Mouse (Mus musculus): Measurements from ENCODE around the gene Tmem247. TPM values are rescaled to one million over a fixed set of nuclear protein-coding genes. Genes with fewer than 3 reads are reported as not detected.

Tmem247 gene
- polyA plus RNA-seq, 1 experiment from 2014 or later: not detected

GRCm38 (mm10) chr17:86919729-86920128, 2.6 kb downstream of the Tmem247 start:
- H3K4me1 ChIP-seq: no peaks in the 10 kb centered on the region
- no peaks in the 10 kb centered on the region for H3K27me3 ChIP-seq (replicated peaks)
- no peak overlapping the region for H3K4me3 ChIP-seq
- ATAC-seq (replicated peaks): no peak
- H3K27ac ChIP-seq: no peak overlapping the region
- H3K9ac ChIP-seq: no peak overlapping the region
- no peaks in the 10 kb centered on the region for H3K9me3 ChIP-seq
- no peaks in the 10 kb centered on the region for H3K36me3 ChIP-seq (replicated peaks)
- H3K4me2 ChIP-seq: no peak overlapping the region
- 91% methylated on average over 11 of the region's 11 CpGs for WGBS

GRCm38 (mm10) chr17:86924679-86925078, 7.5 kb downstream of the Tmem247 start:
- WGBS: 76% methylated on average over 3 of the region's 3 CpGs
- no peaks in the 10 kb centered on the region for H3K4me1 ChIP-seq

DNA sequence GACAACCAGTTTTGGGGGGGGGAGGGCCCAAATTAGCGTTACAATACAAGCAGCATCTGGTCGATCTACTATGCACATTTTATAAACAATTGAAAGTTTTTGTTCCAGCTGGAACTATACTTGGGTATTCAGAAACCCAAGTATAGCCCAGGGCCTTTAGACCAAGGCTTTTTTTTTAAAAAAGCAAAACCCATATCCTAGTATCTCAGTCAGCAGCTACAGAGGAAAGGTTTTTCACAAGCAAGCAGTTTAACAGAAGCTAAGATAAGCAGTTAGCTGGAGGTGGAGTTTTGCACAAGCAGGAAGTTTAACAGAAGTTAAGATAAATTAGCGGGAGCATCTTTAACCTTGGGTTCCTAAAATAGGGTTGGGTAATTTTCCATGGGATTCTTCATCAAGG, 9.7 kb downstream of the Tmem247 start:
- H3K4me1 ChIP-seq: no peaks in the 10 kb centered on the region
- no peak overlapping the region for H3K4me3 ChIP-seq
- no peak overlapping the region for H3K4me2 ChIP-seq
- H3K9ac ChIP-seq: no peak overlapping the region
- H3K9me3 ChIP-seq: 0 out of 2 replicates have a peak, but pooled peaks cover 2% of the 10 kb centered on the region
- no peak for ATAC-seq (replicated peaks)
- H3K27me3 ChIP-seq (replicated peaks): no peaks in the 10 kb centered on the region
- 86% methylated on average over 3 of the region's 3 CpGs for WGBS
- H3K36me3 ChIP-seq (replicated peaks): no peaks in the 10 kb centered on the region
- no peak overlapping the region for H3K27ac ChIP-seq

More at GRCm38 (mm10) chr17:86924679-86925078, 7.5 kb downstream of the Tmem247 start:
- 0 out of 2 replicates have a peak, but pooled peaks cover 2% of the 10 kb centered on the region for H3K9me3 ChIP-seq
- no peaks in the 10 kb centered on the region for H3K36me3 ChIP-seq (replicated peaks)
- no peak overlapping the region for H3K27ac ChIP-seq
- H3K27me3 ChIP-seq (replicated peaks): no peaks in the 10 kb centered on the region
- no peak overlapping the region for H3K4me2 ChIP-seq
- no peak for ATAC-seq (replicated peaks)
- no peak overlapping the region for H3K9ac ChIP-seq
- no peak overlapping the region for H3K4me3 ChIP-seq

DNA sequence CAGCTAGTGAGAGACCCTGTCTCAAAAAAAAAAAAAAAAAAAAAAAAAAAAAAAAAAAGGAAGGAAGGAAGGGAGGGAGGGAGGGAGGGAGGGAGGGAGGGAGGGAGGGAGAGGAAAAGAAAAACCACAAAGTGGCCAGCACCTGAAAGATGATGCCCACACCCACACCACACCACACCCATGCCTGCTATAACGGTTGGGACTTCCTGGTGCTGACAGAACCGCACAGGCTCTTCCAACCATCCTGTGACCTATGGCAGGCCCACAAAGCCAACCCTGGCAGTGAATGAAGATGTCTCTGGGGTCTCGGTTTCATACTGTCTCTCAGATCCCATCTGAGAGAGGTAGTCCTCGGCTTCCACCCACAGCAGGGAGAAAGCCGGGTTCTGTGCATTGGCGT, 12.2 kb downstream of the Tmem247 start:
- H3K4me1 ChIP-seq: peaks cover 18% of the 10 kb centered on the region
- WGBS: 85% methylated on average over 6 of the region's 6 CpGs
- no peaks in the 10 kb centered on the region for H3K36me3 ChIP-seq (replicated peaks)
- H3K9ac ChIP-seq: no peak overlapping the region
- H3K27ac ChIP-seq: no peak overlapping the region
- 0 out of 2 replicates have a peak, but pooled peaks cover 2% of the 10 kb centered on the region for H3K9me3 ChIP-seq
- H3K4me3 ChIP-seq: no peak overlapping the region
- H3K27me3 ChIP-seq (replicated peaks): no peaks in the 10 kb centered on the region
- H3K4me2 ChIP-seq: no peak overlapping the region
- ATAC-seq (replicated peaks): no peak

DNA sequence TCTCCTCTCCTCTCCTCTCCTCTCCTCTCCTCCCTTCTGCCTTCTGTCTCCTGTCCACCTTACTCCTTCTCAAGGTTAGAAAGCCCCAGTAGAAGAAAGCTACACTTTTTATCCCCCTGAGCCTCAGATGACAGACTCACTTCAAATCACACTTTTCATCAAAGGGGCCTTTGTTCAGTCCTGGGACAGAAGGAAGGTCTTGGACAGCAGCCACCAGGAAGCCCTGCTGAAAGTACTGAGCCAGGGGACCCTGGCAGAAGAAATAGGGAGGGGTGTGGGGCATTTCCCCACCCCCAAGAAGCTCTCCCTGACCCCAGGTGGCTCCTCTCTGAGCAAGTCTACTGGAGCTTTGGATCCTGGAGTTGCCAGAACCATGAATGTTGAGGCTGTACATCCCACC, 12.8 kb downstream of the Tmem247 start:
- Histone ChIP-seq H3K27me3 (replicated peaks) (no peaks in the 10 kb centered on the region), H3K4me3 (no peak overlapping the region), H3K4me1 (peaks cover 18% of the 10 kb centered on the region), H3K4me2 (no peak overlapping the region), H3K36me3 (replicated peaks) (no peaks in the 10 kb centered on the region), H3K9ac (no peak overlapping the region), H3K9me3 (0 out of 2 replicates have a peak, but pooled peaks cover 2% of the 10 kb centered on the region), H3K27ac (no peak overlapping the region)
- ATAC-seq (replicated peaks): no peak

DNA sequence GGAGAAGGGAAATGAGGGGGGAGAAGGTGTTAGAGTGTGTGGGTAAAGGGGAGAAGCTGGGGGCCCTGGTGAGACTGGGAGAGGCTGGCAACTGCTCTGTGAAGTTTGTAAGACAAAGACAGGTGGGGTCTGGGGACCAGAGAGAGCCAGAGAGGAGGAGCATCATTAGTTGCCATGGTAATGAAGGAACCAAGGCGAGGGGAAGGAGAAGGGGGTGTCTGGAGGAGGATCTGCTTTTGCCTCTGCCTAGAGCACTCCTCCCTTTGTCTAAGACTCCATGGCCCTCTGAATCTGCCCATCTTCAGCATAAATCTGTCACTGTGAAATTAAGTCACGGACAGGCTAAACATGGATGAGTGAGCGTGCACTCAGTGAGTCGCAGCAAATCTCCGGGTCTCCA, 15.7 kb downstream of the Tmem247 start:
- peak; percentile 83 for ATAC-seq (replicated peaks)
- no peak overlapping the region for H3K4me3 ChIP-seq
- 0 out of 2 replicates have a peak overlapping the region, but pooled peaks have one; percentile 15 for H3K4me2 ChIP-seq
- peak overlapping the region; percentile 57 for H3K27ac ChIP-seq
- no peaks in the 10 kb centered on the region for H3K9me3 ChIP-seq
- H3K36me3 ChIP-seq (replicated peaks): no peaks in the 10 kb centered on the region
- no peaks in the 10 kb centered on the region for H3K27me3 ChIP-seq (replicated peaks)
- WGBS: 22% methylated on average over 5 of the region's 5 CpGs
- H3K9ac ChIP-seq: no peak overlapping the region
- H3K4me1 ChIP-seq: peaks cover 27% of the 10 kb centered on the region

GRCm38 (mm10) chr17:86937064-86937463, 19.9 kb downstream of the Tmem247 start:
- Histone ChIP-seq H3K4me3 (no peak overlapping the region), H3K9me3 (no peaks in the 10 kb centered on the region), H3K9ac (no peak overlapping the region), H3K27me3 (replicated peaks) (no peaks in the 10 kb centered on the region; the same call in 1 of the 2 replicates), H3K4me2 (peak overlapping the region; percentile 65), H3K36me3 (replicated peaks) (no peaks in the 10 kb centered on the region), H3K27ac (peak overlapping the region; percentile 54), H3K4me1 (peaks cover 31% of the 10 kb centered on the region)
- WGBS: 66% methylated on average over 2 of the region's 2 CpGs
- ATAC-seq (replicated peaks): no peak

DNA sequence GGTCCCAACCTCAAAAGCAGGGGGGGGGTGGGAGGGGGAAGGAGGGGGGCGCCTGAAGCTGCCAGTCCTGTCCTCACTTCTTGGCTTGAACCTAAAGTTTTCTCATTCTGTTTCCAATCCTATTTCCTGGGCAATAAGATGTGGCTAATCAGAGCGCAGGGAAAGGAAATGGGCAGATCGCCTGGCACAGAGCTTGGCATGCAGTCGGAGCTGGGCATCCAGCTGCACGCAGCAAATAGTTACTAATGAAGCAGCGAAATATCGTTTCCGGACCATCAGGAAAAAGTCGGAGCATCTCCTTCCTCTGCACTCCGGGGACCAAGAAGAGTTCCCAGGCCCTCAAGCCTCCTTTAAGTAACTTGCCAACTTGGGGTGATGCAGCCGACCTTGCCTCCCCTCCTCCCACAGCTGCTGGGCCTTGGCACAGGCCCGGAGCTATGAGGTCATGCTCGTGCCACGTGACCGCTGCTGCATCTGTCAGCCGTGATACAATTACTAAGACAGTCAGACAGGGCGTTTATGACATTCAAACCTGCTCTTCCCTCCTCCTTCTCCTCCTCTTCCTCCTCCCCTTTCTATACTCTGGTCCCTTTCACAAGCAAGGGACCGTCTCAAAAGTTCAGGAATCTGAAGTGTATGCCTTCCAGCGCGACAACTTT, 20.5 kb downstream of the Tmem247 start:
- Histone ChIP-seq H3K4me2 (peak overlapping the region; percentile 65), H3K9me3 (no peaks in the 10 kb centered on the region), H3K36me3 (replicated peaks) (no peaks in the 10 kb centered on the region), H3K9ac (peak overlapping the region; percentile 25; the same call in 1 of the 2 replicates), H3K27ac (peak overlapping the region; percentile 54), H3K4me1 (peaks cover 25% of the 10 kb centered on the region), H3K4me3 (peak overlapping the region; percentile 46), H3K27me3 (replicated peaks) (no peaks in the 10 kb centered on the region; the same call in 1 of the 2 replicates)
- ATAC-seq (replicated peaks): peak; percentile 83
- WGBS: 3% methylated on average over 20 of the region's 20 CpGs

GRCm38 (mm10) chr17:86938683-86939082, 21.5 kb downstream of the Tmem247 start:
- H3K36me3 ChIP-seq (replicated peaks): no peaks in the 10 kb centered on the region
- WGBS: 58% methylated on average over 7 of the region's 7 CpGs
- no peak for ATAC-seq (replicated peaks)

DNA sequence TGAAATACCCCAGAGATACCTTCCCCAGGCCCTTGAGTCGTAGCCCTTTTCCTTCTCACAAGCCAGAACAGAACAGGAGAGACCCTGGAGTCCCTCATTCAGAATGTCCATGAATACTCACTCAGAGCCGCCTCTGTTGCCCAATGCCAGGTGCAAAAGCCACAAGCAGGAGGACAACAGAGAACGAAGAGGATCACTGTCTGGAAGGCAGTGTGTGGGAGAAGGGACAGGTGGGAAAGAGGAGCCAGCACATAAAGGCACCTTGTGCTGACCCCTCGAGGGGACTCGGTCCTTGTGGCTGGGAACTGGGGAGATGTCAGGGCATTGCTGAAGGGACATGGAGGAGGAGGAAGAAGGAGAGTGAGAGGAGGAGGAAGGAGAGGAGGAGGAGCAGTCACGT, 25.0 kb downstream of the Tmem247 start:
- Histone ChIP-seq H3K27ac (no peak overlapping the region), H3K4me2 (no peak overlapping the region), H3K4me3 (no peak overlapping the region), H3K27me3 (replicated peaks) (no peaks in the 10 kb centered on the region; the same call in 1 of the 2 replicates), H3K36me3 (replicated peaks) (no peaks in the 10 kb centered on the region), H3K9me3 (no peaks in the 10 kb centered on the region), H3K4me1 (peaks cover 13% of the 10 kb centered on the region), H3K9ac (no peak overlapping the region)
- ATAC-seq (replicated peaks): no peak
- 72% methylated on average over 6 of the region's 6 CpGs for WGBS

More at GRCm38 (mm10) chr17:86938683-86939082, 21.5 kb downstream of the Tmem247 start:
- H3K9ac ChIP-seq: no peak overlapping the region
- no peaks in the 10 kb centered on the region for H3K9me3 ChIP-seq
- H3K4me1 ChIP-seq: peaks cover 14% of the 10 kb centered on the region
- H3K4me2 ChIP-seq: no peak overlapping the region
- H3K27me3 ChIP-seq (replicated peaks): no peaks in the 10 kb centered on the region; the same call in 1 of the 2 replicates
- no peak overlapping the region for H3K4me3 ChIP-seq
- no peak overlapping the region for H3K27ac ChIP-seq

DNA sequence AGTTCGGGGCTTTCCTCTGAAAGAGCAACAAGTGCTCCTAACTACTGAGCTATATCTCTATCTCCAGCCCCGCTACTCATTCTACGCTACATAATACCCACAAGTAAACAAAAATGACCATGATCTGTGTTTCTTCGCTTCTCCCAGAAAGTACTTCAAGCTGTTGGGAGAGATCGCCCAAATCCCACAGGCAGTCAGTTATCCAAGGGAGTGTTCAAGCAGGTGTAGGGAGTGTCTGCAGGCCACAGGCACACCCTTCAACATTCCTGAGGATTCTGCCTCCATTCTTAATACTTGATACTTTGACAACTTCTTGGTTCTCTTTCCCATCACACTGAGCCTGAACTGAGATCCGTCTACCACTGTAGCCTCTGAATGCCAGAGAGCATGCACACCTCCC, 26.0 kb downstream of the Tmem247 start:
- 91% methylated on average over 6 of the region's 6 CpGs for WGBS
- Histone ChIP-seq H3K36me3 (replicated peaks) (no peaks in the 10 kb centered on the region), H3K4me3 (no peak overlapping the region), H3K4me2 (no peak overlapping the region), H3K4me1 (peaks cover 5% of the 10 kb centered on the region), H3K9ac (no peak overlapping the region), H3K27ac (no peak overlapping the region), H3K9me3 (no peaks in the 10 kb centered on the region), H3K27me3 (replicated peaks) (no peaks in the 10 kb centered on the region; the same call in 1 of the 2 replicates)
- ATAC-seq (replicated peaks): no peak

- WGBS: 55% methylated on average over 4 of the region's 4 CpGs
- H3K27me3 ChIP-seq (replicated peaks): no peaks in the 10 kb centered on the region
Observed at GRCm38 (mm10) chr17:86946078-86946477, 28.9 kb downstream of the Tmem247 start.

More at GRCm38 (mm10) chr17:86946078-86946477, 28.9 kb downstream of the Tmem247 start:
- Histone ChIP-seq H3K36me3 (replicated peaks) (no peaks in the 10 kb centered on the region), H3K9ac (no peak overlapping the region), H3K9me3 (no peaks in the 10 kb centered on the region), H3K4me2 (no peak overlapping the region), H3K4me1 (peaks cover 6% of the 10 kb centered on the region; the same call in 1 of the 2 replicates), H3K4me3 (no peak overlapping the region), H3K27ac (no peak overlapping the region)
- no peak for ATAC-seq (replicated peaks)

Data from midbrain, embryonic 15.5 days (tissue).